Mouse (Mus musculus) CH12.LX (cell line): ENCODE measurements at regions not wholly inside any gene's neighbourhood (a gene's known extent, or its start where the extent isn't known, plus 50 kb on each side); places are given as distances from the start of the nearest gene placed in this dataset.

Experiments used
- DNase-seq: peaks from one replicate; pipeline ENCODE4 v3.0.0-alpha.2; 2013; ENCODE audit errors: extremely low read depth
- H3K27ac ChIP-seq: 2 replicates; pipeline ENCODE4 v1.5.1; 2012; ENCODE audit warnings: low read depth, mild to moderate bottlenecking, control low read depth, moderate library complexity; ENCODE audit not compliant: insufficient read depth
- H3K27me3 ChIP-seq: replicated peaks from 2 replicates; pipeline ENCODE3; 2012; ENCODE audit warnings: inconsistent platforms
- H3K36me3 ChIP-seq, 2 experiments: replicated peaks in 1 of 2; 2 replicates each; pipeline versions ENCODE3 to v1.6.1; 2012; ENCODE audit warnings: inconsistent platforms in 1 of 2, low read length in 1 of 2, mild to moderate bottlenecking in 1 of 2, mixed read lengths in 1 of 2, moderate library complexity in 1 of 2; ENCODE audit not compliant: control insufficient read depth in 1 of 2, insufficient read depth in 1 of 2
- H3K4me1 ChIP-seq, 2 experiments: 2 replicates each; pipeline ENCODE4 v1.6.1; 2012; ENCODE audit warnings: inconsistent platforms in 1 of 2, moderate library complexity in 1 of 2; ENCODE audit not compliant: insufficient read depth in 2 of 2, control insufficient read depth in 1 of 2
- H3K4me2 ChIP-seq: 2 replicates; pipeline ENCODE4 v1.6.1; 2012; ENCODE audit warnings: low read depth, mild to moderate bottlenecking, control low read depth; ENCODE audit not compliant: poor library complexity, insufficient read depth, severe bottlenecking
- H3K4me3 ChIP-seq, 3 experiments: fragments of 150-350 bp in 1 of 3; sonication (generic) in 1 of 3; replicated peaks in 1 of 3; 2 replicates each; pipeline versions ENCODE3 to v1.5.1; 2011 to 2012; ENCODE audit warnings: low read depth in 2 of 3, low read length in 2 of 3, mild to moderate bottlenecking in 2 of 3, moderate library complexity in 2 of 3, control low read depth in 1 of 3, improper control_type of control experiment in 1 of 3, inconsistent platforms in 1 of 3, mixed read lengths in 1 of 3; ENCODE audit not compliant: poor library complexity in 1 of 3
- H3K79me2 ChIP-seq: replicated peaks from 2 replicates; pipeline ENCODE4 v1.6.1; 2012; ENCODE audit warnings: mild to moderate bottlenecking, moderate library complexity; ENCODE audit not compliant: control insufficient read depth, poor library complexity, insufficient read depth, severe bottlenecking; ENCODE audit errors: extremely low read depth
- H3K9ac ChIP-seq: 2 replicates; pipeline ENCODE4 v1.6.1; 2012; ENCODE audit warnings: low read depth, mild to moderate bottlenecking, control low read depth, moderate library complexity; ENCODE audit not compliant: insufficient read depth
- H3K9me3 ChIP-seq: replicated peaks from 2 replicates; pipeline ENCODE3; 2012; ENCODE audit warnings: low read length, inconsistent platforms, mixed read lengths
- CHD1 ChIP-seq: IDR thresholded peaks from 2 replicates; pipeline ENCODE4 v1.6.1; 2012; ENCODE audit warnings: low read depth, low read length, improper control_type of control experiment, inconsistent platforms
- CTCF ChIP-seq, 2 experiments: IDR thresholded peaks in 1 of 2; conservative IDR thresholded peaks in 1 of 2; 2 replicates each; pipeline ENCODE4 v1.5.1; 2011 to 2012; ENCODE audit warnings: low read depth in 2 of 2, low read length in 2 of 2, improper control_type of control experiment in 1 of 2, inconsistent platforms in 1 of 2, mild to moderate bottlenecking in 1 of 2, moderate library complexity in 1 of 2
- EP300 ChIP-seq: IDR thresholded peaks from 2 replicates; pipeline ENCODE4 v1.6.1; 2011; ENCODE audit warnings: low read length, improper control_type of control experiment
- ETS1 ChIP-seq: conservative IDR thresholded peaks from 2 replicates; pipeline ENCODE4 v1.6.1; 2012; ENCODE audit warnings: low read depth, mild to moderate bottlenecking, inconsistent platforms, low read length, improper control_type of control experiment, moderate library complexity
- GABPA ChIP-seq: IDR thresholded peaks from 2 replicates; pipeline ENCODE4 v1.6.1; 2012; ENCODE audit warnings: low read depth, low read length, improper control_type of control experiment, inconsistent platforms; ENCODE audit not compliant: insufficient replicate concordance
- JUN ChIP-seq: IDR thresholded peaks from 2 replicates; pipeline ENCODE4 v1.6.1; 2011; ENCODE audit warnings: low read depth, mild to moderate bottlenecking, low read length, improper control_type of control experiment, moderate library complexity; ENCODE audit not compliant: insufficient read depth
- JUND ChIP-seq: conservative IDR thresholded peaks from 2 replicates; pipeline ENCODE4 v1.6.1; 2011; ENCODE audit warnings: low read depth, low read length, improper control_type of control experiment
- KAT2A ChIP-seq: IDR thresholded peaks from 2 replicates; pipeline ENCODE4 v1.6.1; 2012; ENCODE audit warnings: low read length, improper control_type of control experiment, inconsistent platforms; ENCODE audit not compliant: insufficient replicate concordance
- MAX ChIP-seq: IDR thresholded peaks from 2 replicates; pipeline ENCODE4 v1.6.1; 2011; ENCODE audit warnings: low read length, improper control_type of control experiment
- MEF2A ChIP-seq: IDR thresholded peaks from 2 replicates; pipeline ENCODE4 v1.6.1; 2014; ENCODE audit warnings: low read depth, mild to moderate bottlenecking, inconsistent platforms, low read length, improper control_type of control experiment, borderline replicate concordance
- MXI1 ChIP-seq: IDR thresholded peaks from 2 replicates; pipeline ENCODE4 v1.6.1; 2011; ENCODE audit warnings: mild to moderate bottlenecking, low read depth, low read length, improper control_type of control experiment
- MYC ChIP-seq: IDR thresholded peaks from 2 replicates; pipeline ENCODE4 v1.6.1; 2011; ENCODE audit warnings: low read depth, mild to moderate bottlenecking, improper control_type of control experiment, low read length
- NRF1 ChIP-seq: IDR thresholded peaks from 2 replicates; pipeline ENCODE4 v1.6.1; 2014; ENCODE audit warnings: low read depth, mild to moderate bottlenecking, inconsistent platforms, low read length, improper control_type of control experiment, moderate library complexity
- POLR2A ChIP-seq: IDR thresholded peaks from 2 replicates; pipeline ENCODE4 v1.6.1; 2011; ENCODE audit warnings: low read depth, mild to moderate bottlenecking, improper control_type of control experiment, low read length
- POLR2AphosphoS2 ChIP-seq: IDR thresholded peaks from 2 replicates; pipeline ENCODE4 v1.6.1; 2011; ENCODE audit warnings: low read depth, low read length, improper control_type of control experiment
- RAD21 ChIP-seq: IDR thresholded peaks from 2 replicates; pipeline ENCODE4 v1.6.1; 2011; ENCODE audit warnings: low read depth, mild to moderate bottlenecking, low read length, improper control_type of control experiment, moderate library complexity
- RCOR1 ChIP-seq: conservative IDR thresholded peaks from 2 replicates; pipeline ENCODE4 v1.6.1; 2012; ENCODE audit warnings: low read depth, mild to moderate bottlenecking, inconsistent platforms, low read length, improper control_type of control experiment
- SMC3 ChIP-seq: IDR thresholded peaks from 2 replicates; pipeline ENCODE4 v1.6.1; 2011; ENCODE audit warnings: low read depth, low read length, improper control_type of control experiment
- TBP ChIP-seq: conservative IDR thresholded peaks from 2 replicates; pipeline ENCODE4 v1.6.1; 2011; ENCODE audit warnings: low read depth, low read length, improper control_type of control experiment
- USF1 ChIP-seq: IDR thresholded peaks from 2 replicates; pipeline ENCODE4 v1.6.1; 2014; ENCODE audit warnings: low read depth, mild to moderate bottlenecking, inconsistent platforms, low read length, improper control_type of control experiment
- USF2 ChIP-seq: conservative IDR thresholded peaks from 2 replicates; pipeline ENCODE4 v1.6.1; 2011; ENCODE audit warnings: low read depth, low read length, improper control_type of control experiment
- ZKSCAN1 ChIP-seq: IDR thresholded peaks from 2 replicates; pipeline ENCODE4 v1.6.1; 2012; ENCODE audit warnings: low read depth, inconsistent platforms, low read length, improper control_type of control experiment, borderline replicate concordance
- ZMIZ1 ChIP-seq: IDR thresholded peaks from 2 replicates; pipeline ENCODE4 v1.6.1; 2012; ENCODE audit warnings: low read depth, mild to moderate bottlenecking, inconsistent platforms, low read length, improper control_type of control experiment
- ZNF384 ChIP-seq: IDR thresholded peaks from 2 replicates; pipeline ENCODE4 v1.6.1; 2012; ENCODE audit warnings: low read depth, low read length, improper control_type of control experiment, inconsistent platforms
- dilution Hi-C: fragments of 300-500 bp; cut with MboI; formaldehyde crosslinking; loops from 2 replicates; pipeline ENCODE4 v1.14.3; 2020; ENCODE audit warnings: low sequenced_read_pairs; ENCODE audit not compliant: extremely low pct_unique_long_range_greater_than_20kb, extremely low pct_ligation_motif_present
- in situ Hi-C: fragments of 300-500 bp; cut with MboI; formaldehyde crosslinking; loops from 3 replicates; pipeline ENCODE4 v1.14.3; 2019; ENCODE audit warnings: low sequenced_read_pairs, low pct_ligation_motif_present, low pct_unique_long_range_greater_than_20kb, mixed read lengths

GRCm38 (mm10) chr3:143103333-143103732 lies 221.5 kb upstream of the Pkn2 start:
- dilution Hi-C loops = no loop called here

GRCm38 (mm10) chr3:143100810-143101645 lies 219.2 kb upstream of the Pkn2 start:
- H3K27ac ChIP-seq = no peak overlapping the region
- H3K4me3 ChIP-seq = no peak overlapping the region
- DNase-seq = no peak
- peaks cover 0 to 4% of the 10 kb centered on the region in 2 experiments; a peak in 1 of 4 replicates for H3K4me1 ChIP-seq
- H3K79me2 ChIP-seq = no peaks in the 10 kb centered on the region
- no peaks in the 10 kb centered on the region for H3K9me3 ChIP-seq
- TF ChIP-seq USF2 (no peak), POLR2A (no peak), JUN (no peak), GABPA (no peak), CTCF (conservative IDR thresholded peaks at IDR 0.05 in 1 of 2, IDR thresholded peaks at IDR 0.05 in 1 of 2; ENCODE audit: low read depth in 2 of 2, low read length in 2 of 2) (no peak), KAT2A (no peak), ETS1 (no peak), USF1 (no peak), JUND (no peak), MEF2A (no peak), RAD21 (no peak), ZMIZ1 (no peak), MXI1 (no peak), MAX (no peak), RCOR1 (no peak), EP300 (no peak), CHD1 (no peak), MYC (no peak)
- TF ChIP-seq, all 38 proteins: peak for 0
- in situ Hi-C loops (no loop called here), dilution Hi-C loops (no loop called here)
- no peak overlapping the region for H3K4me2 ChIP-seq
- H3K27me3 ChIP-seq = no peaks in the 10 kb centered on the region
- H3K9ac ChIP-seq = no peak overlapping the region
- no peaks in the 10 kb centered on the region for H3K36me3 ChIP-seq

More at GRCm38 (mm10) chr3:143103333-143103732, 221.5 kb upstream of the Pkn2 start:
- in situ Hi-C loops = no loop called here
- H3K27me3 ChIP-seq = no peaks in the 10 kb centered on the region
- no peaks in the 10 kb centered on the region for H3K36me3 ChIP-seq
- H3K4me3 ChIP-seq = no peak overlapping the region
- H3K27ac ChIP-seq = no peak overlapping the region
- H3K9ac ChIP-seq = no peak overlapping the region
- no peak for DNase-seq
- no peak for TF ChIP-seq ZKSCAN1
- no peak for TF ChIP-seq POLR2AphosphoS2
- no peak for TF ChIP-seq ZNF384
- no peak for TF ChIP-seq JUND
- TF ChIP-seq SMC3 = no peak
- TF ChIP-seq USF2 = no peak
- no peak for TF ChIP-seq USF1
- TF ChIP-seq ZMIZ1 = no peak
- TF ChIP-seq NRF1 = no peak
- no peak for TF ChIP-seq TBP
- TF ChIP-seq RCOR1 = no peak
- TF ChIP-seq CHD1 = no peak
- TF ChIP-seq MXI1 = no peak
- TF ChIP-seq MYC = no peak
- peaks cover 0 to 6% of the 10 kb centered on the region in 2 experiments; a peak in 1 of 4 replicates for H3K4me1 ChIP-seq
- H3K9me3 ChIP-seq = no peaks in the 10 kb centered on the region
- H3K4me2 ChIP-seq = no peak overlapping the region
- H3K79me2 ChIP-seq = no peaks in the 10 kb centered on the region
